Mouse (Mus musculus): ENCODE data around the gene Dct.

Dct gene

DNA sequence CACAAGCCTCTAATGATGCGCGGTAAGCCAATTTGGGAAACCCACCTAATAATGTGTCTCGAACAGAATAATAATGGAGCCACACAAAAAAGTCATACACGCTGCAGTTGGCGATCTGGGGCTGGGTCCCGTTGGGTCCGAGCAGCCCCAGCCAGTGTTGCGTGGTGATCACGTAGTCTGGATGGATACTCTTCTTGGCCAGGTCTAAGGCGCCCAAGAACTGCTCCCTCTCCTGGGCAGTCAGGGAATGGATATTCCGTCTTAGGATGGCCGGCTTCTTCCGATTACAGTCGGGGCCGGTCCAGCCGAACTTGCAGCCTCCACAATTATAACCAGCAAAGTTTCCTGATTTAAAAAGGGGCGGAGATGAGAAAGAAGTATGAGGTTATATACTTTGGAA lies 9.1 kb downstream of the Dct start:
- DNase-seq (ENCODE audit: low spot score), result peak; percentile 23

DNA sequence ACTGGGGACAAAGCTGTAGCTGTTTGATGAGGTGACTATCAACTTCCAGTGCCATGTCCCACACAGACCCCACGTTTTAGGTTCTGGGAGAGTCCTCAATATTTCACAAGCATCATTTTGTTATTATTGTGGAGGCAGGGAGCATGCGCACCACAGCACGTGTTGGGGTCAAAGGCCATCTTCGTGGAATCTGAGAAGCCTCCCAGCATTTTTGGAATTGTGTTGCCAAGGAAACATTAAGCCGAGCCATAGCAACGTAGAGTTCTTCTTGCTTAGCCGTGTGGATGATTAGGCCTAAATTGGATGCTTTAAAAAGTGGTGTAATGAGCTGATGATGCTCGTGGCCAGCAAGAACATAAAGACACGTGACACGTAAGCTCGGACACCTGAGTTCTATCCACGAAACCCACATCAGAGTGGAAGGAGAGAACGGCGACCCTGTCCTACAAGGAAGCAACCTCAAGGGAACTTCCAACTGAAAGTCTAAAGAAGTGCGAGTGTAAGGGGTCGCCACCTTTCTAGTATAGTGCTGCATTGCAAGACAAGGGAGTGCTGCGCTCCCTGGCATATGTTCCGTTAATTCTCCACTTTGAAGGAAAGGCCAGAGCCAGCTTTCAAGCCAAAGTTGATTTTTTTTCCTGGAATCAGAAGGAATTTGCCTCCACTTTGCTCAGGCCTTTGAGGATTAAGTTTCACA lies 9.8 kb downstream of the Dct start:
- DNase-seq (ENCODE audit: low spot score), result peak; percentile 63

DNA sequence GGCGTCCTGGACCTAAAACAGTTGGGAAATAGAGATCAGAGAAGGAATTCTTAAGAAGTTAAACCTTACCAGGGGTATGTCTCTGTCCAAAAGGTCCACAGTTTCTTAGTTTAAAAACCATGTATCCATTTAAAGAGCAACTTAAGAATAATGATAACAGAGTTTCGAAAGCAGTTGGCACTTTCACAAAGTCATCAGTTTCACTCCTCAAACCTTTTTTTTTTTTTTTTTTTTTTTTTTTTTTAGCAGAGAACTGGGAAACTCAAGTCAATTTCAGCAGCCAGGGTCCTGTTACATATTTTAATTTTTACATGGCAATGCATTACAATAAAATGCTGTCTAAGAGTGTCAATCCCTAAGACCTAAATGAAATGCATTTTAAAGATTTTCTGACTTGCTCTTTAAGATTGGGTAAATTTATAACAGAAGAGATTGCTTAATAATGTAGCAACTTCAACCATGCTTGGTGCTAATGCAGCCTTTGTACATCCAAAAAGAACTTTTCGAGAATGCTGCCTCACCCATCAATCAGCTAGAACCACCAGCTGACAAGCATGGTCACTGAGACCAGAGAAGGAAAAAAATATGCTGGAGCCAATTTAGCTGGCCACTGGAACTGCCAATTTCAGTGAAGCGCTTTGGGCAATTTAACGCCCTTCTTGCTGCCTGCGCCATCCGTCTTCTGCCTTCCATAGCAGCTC lies 11.3 kb downstream of the Dct start:
- DNase-seq (ENCODE audit: low spot score), result peak; percentile 30

DNA sequence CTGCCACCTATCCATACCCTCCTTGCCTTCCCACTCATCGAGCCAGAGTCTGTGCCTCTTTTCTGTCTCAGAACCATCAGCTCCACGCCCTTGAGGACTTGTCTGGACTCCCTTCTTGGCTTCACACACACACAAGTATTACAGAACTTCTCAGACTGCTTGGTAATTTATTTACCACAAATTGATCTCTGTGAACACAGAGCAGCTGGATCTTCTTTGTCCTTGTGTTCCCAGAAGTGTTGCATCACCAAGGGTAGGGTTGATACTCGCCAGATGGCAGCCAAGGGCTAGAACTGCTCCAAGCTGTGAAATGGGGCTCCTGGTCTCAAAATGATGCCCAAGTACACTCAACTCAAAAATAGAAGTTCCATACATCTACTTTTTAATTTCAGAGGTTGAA lies 13.0 kb downstream of the Dct start:
- no peak for DNase-seq (ENCODE audit: low spot score)

DNA sequence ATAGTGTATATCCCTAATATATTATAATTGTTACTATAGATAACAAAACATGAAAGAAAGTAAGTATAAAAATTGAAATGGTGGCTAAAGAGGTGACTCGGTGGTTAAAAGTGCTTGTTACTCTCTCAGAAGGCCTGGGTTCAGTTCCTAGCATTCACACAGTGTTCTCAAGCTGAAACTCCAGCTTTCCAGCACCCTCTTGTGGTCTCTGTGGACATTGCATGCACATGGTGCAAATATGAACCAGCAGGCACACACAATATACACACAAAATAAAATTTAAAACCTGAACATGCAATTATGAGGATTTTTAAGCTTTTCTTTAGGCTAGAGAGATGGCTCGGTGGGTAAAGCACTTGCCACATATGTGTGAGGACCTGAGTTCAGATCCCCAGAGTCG lies 24.5 kb downstream of the Dct start:
- DNase-seq (ENCODE audit: low spot score), result no peak

DNA sequence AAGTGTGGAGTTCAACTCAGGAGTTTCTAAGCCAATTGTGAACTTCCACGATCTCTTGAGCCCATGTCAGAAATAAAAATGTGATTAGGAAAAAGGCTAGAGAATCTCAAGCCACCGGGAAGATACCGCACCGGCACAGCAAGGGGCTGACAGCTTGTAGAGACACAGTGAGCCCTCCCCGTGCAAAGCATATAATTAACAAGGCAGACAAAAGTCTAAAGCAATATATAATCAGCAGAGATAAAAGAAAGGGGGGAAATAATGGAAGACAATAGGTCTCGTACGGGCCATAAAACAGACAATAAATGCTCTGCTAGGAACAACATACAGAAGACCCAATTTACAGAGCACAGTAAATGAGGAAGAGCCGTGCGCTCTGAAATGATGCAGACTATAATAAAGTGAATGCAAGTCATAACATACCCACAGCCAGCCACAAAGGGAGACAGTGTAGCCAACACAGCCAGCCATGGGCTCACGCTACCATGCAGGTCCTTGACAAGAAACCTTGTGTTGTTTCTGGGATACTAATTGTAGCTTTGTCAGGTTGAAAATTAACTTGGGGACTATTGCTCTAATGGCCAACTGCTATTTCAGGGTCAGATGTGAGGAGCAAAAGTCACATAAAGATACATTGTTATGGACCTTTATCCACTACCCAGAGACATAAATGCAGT lies 30.0 kb downstream of the Dct start:
- no peak for DNase-seq (ENCODE audit: low spot score)

DNA sequence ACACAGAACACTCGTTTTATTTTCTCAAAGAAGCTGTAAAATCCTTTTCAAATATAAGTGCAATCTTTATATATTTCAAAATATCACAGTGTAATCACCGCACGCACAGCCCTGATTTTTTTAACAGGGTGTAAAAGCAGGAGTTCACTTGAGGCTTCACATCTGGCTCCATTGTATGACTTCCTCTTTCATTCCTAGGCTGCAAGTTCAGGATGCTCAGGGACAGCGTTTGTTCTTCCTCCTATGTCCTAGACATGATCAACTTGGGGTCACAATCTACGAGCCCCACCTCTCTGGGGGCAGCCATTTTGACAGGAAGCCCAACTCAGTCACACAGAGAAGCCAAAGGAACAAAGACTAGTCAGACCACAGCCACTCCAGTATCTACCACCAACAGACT lies 32.7 kb downstream of the Dct start:
- no peak for DNase-seq (ENCODE audit: low spot score)

DNA sequence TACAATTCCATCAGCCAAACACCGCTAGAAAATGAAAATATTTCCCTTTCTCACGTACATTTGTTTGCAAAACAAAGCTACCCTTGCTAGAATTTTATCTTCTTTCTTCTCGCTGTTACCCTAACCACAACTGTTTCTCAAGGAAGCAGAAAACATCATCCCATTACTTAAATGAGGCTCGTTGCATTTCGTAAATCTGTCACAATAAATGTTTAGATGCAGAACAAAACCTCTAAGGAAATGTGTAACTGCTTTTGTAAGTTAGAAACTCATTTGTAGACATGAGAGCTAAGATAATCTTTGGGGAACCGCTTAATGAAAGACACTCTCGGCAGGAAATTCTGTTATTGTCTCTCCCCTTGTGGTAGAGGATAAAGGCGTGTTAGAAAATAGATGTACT lies 38.8 kb downstream of the Dct start:
- no peak for DNase-seq (ENCODE audit: low spot score)

DNA sequence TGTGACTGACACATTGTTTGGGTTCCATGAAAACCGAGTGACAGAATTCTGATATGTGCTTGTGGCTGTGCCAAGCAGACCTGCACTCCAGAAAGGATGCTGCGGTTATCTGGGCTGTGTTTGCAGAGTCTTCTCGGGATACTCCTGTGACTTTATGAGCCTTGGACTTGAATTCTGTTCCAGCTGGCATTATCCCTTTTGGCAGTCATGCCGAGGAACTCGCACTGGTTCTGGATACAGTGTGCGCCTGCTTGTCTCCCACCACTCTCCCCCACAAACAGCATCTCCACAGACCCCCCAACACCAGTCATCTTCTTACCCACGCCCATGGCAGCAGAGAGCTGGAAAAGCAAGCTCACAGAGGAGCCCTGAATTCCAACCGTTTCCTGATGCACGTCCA lies 42.5 kb downstream of the Dct start:
- no peak for DNase-seq (ENCODE audit: low spot score)

DNA sequence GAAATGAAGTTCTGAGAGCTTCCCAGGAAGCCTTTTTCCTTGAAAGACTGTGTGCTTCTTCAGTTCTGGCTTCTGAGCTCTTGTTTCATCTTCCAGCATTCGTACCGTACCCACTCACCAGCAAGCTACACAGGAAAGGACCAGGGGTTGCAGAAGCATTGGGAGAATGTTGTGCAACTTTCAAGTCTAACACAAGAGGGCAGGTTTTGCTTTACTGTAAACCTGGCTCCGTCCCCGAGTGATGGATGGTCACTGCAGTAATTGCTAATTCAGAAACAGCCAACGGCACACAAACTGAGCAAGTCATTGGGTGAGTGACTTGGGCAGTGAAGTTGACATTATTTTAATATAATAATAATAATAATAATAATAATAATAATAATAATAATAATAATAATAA lies 46.3 kb downstream of the Dct start:
- DNase-seq (ENCODE audit: low spot score), result peak; percentile 82

DNA sequence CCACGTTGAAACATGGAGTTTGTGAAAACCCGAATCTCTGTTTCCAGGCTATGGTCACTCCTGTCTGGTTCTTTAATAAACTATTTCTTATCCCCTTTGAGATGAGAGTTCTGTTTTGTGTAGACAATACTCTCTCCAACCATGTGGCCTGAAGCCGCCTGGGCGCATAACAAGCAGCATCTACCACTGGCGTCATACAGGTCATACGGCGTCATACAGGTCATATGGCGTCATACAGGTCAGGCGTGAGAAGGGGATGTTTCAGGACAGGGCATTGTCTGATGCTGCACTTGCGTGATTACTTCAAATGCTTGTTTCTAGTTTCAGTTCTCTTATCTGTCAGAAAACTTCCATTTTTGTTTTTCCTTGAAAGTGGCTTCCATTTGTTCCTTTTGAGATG lies 47.6 kb downstream of the Dct start:
- DNase-seq (ENCODE audit: low spot score), result no peak

DNA sequence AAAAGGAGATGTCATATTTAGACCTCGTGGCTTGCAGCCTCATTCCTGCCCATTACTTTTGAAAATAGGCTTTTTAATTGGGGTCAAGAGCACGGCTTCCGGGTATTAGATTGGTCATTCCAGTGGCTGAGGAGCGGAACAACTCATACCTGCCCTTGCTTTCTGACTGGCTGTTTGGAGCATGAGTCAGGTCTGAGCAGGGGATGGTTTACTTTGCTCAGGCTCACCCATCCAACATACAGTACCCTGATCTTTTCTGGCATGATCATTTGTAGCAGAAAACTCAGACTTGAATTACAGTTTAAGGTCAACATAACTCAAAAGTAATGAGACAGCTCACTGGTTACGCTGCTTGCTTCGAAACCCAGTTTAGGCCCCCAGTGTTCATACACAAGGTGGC lies 58.2 kb downstream of the Dct start:
- no peak for DNase-seq (ENCODE audit: low spot score)

DNA sequence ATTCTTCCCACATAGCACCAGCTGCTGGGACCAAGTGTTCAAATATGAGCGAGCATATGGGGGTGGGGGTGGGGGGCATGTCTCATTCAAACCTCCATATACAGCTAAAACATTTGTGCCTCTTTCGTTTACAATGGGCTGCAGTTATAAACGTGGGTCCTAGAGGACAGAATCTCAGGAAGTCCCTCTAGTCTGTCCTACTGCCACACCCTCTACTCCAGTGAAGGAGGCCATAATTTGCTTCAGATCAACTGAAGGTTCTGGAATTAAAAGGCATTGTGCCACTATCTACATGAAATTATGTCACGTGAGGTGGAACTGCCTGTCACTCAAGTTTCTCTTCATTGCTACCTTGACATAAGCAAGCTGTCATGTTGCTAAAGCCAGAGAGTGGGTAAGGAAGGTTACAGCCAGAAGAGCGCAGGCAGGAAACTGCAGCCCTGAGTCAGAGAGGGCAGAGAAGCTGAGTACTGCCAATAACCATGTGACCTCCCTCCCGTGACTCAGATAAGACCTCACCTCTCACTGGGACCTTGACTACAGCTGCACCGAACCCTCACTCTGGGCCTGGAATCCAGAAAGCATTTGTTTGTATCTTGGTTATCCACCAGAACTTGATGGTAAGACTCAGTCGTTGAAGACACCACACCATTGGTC lies 59.3 kb downstream of the Dct start:
- DNase-seq (ENCODE audit: low spot score), result no peak

DNA sequence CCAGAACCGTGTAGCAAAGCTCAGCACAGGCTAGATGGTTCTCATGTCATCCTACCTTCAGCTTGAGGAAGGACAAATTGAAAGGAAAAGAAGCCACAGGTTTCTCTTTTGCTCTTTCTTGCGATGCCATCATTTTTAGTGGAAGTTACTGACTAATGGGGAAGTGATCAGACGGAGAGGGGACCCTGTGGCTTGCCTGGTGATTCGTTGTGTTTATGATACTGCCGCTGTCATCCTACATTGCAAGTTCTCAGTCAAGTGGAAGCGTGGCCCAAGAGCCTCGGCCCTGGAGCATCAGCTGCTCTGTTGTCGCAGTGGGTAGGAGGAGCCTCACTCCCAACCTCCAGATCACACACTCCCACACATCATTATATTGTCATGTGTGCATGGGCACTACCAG lies 61.8 kb downstream of the Dct start:
- DNase-seq (ENCODE audit: low spot score), result no peak

DNA sequence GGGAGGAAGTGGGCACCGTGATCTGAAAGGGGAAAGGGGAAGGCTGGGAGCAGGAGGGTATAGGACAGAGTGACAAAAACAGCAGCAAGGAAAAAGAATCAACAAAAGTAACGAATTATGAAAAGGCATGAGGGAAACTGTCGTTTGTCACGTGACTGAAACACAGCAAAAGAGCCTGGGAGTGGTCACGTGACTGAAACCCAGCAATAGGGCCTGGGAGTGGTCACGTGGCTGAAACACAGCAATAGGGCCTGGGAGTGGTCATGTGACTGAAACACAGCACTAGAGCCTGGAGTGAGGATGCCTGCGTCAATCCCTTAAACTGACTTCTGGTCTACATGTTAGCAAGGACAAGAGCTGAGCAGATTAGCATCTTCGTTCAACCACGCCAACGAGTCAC lies 63.6 kb downstream of the Dct start:
- no peak for DNase-seq (ENCODE audit: low spot score)

DNA sequence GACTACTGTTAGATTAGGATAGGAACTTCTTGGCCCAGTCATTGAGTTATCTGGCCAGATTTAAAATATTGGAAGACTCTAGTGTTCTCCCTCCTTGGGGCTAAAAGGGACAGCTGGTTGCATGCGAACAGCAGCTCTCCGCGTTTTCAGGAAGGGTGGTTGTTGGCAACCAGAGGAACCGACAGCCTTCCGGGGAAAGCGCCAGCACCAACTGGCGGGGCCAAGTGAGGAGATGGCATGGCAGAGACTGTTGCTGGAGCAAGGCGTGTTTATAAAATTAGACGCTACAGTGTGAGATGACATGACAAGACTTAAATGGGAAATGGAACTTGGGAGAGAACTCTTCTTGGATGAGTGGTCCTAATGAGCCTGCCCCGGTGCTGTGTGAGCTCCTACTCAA lies 70.5 kb downstream of the Dct start:
- no peak for DNase-seq (ENCODE audit: low spot score)

DNA sequence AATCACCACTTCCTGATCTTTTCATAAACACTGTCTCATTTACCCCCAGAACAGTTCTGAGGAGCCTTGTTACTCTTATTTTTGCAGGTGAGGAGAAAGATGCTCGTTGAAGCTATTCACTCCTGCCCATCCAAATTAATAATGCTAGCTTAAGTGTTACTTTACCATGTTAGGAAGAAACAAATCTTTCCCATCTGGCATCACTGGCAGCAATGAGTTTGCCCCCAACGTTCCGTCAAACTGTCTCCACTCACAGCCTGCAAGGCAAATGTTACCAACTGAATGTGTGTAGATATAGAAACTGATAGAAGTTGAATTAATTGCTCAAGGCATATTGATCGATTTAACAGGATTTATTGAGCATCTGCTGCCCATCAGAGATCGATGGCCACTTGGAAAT lies 79.5 kb downstream of the Dct start:
- DNase-seq (ENCODE audit: low spot score), result no peak

Data from embryo, embryonic 10 days (tissue).